11 mouse cellular contexts compared by ENCODE assay signal in genomic region chr5:134614802-134615201, GRCm38 (mm10). TPM values are rescaled to one million over a fixed set of nuclear protein-coding genes. Genes with fewer than 3 reads are reported as not detected.
DNase-seq lines count a peak whose midpoint lies in the region; ATAC-seq and TF ChIP-seq lines count a peak whose summit lies in the region.
"Had no signal": no experiment of that assay in that cellular context is flagged by ENCODE, and none has a peak within 500 bp of the region (broad histone marks: within the 10 kb centered on the region; RNA-seq: fewer than 3 reads in every experiment).

Gene Lat2 (minus strand): TSS chr5:134615025.

- WGBS in midbrain, embryonic 14.5 days = 93% methylated on average over 7 of the region's 7 CpGs
- WGBS in midbrain, postnatal 0 days = 88% methylated on average over 7 of the region's 7 CpGs

- no peak for DNase-seq in gastrocnemius, adult 2 months
- DNase-seq in gastrocnemius, adult 18-20 months (ENCODE audit: low spot score) = no peak
- DNase-seq in midbrain, embryonic 14.5 days = no peak
- no peak for DNase-seq in midbrain, postnatal 0 days (ENCODE audit: low spot score)
- DNase-seq in spleen, postnatal 14 days (ENCODE audit: low spot score in 2 of 2) = peak; percentile 15 to 22
- DNase-seq in kidney, postnatal 14 days = no peak
- no peak for DNase-seq in kidney, postnatal 4 days

- H3K4me3 ChIP-seq in gastrocnemius, adult 2 months = peak within 1 kb of the TSS; percentile 2; the same call in 1 of the 2 replicates
- H3K4me3 ChIP-seq in midbrain, embryonic 14.5 days (replicated peaks; ENCODE audit: low read depth, low read length) = no peak within 1 kb of the TSS
- H3K4me3 ChIP-seq in midbrain, postnatal 0 days (ENCODE audit: low read depth, low read length) = no peak within 1 kb of the TSS
- H3K4me3 ChIP-seq: limb, embryonic 13.5 days; midbrain, embryonic 10.5 days had no signal

- peaks cover 46% of the 10 kb centered on the region for H3K36me3 ChIP-seq in midbrain, embryonic 14.5 days (ENCODE audit: control insufficient read depth, insufficient read depth, low read length)
- H3K36me3 ChIP-seq in midbrain, postnatal 0 days (ENCODE audit: insufficient read depth, low read length) = peaks cover 27% of the 10 kb centered on the region

- TF ChIP-seq CTCF in gastrocnemius, adult 2 months (IDR thresholded peaks at IDR 0.05) = no peak
- TF ChIP-seq CTCF in midbrain, postnatal 0 days (IDR thresholded peaks at IDR 0.05) = no peak

- no peaks in the 10 kb centered on the region for H3K4me1 ChIP-seq in midbrain, embryonic 14.5 days (ENCODE audit: control insufficient read depth, insufficient read depth, low read length)
- H3K4me1 ChIP-seq in midbrain, postnatal 0 days (ENCODE audit: insufficient read depth, low read length) = no peaks in the 10 kb centered on the region
- H3K4me1 ChIP-seq: limb, embryonic 13.5 days had no signal

- ATAC-seq in midbrain, embryonic 14.5 days (ENCODE audit: low FRiP score, low TSS enrichment) = no peak
- no peak for ATAC-seq in midbrain, postnatal 0 days (ENCODE audit: low FRiP score)
- ATAC-seq in inflammation-experienced regulatory T-cells, adult 6 months = peak; percentile 51

- intact Hi-C loops in gastrocnemius, adult 2 months (cut with DNase I) = loop anchor here (5.0 to 10.0 kb wide), 2 partner anchors 123 to 240 kb away; no protein-coding TSS in a partner anchor

- 0 out of 2 replicates have a peak within 1 kb of the TSS, but pooled peaks have one; percentile 5 for H3K27ac ChIP-seq in gastrocnemius, adult 2 months
- 0 out of 2 replicates have a peak within 1 kb of the TSS, but pooled peaks have one; percentile 13 for H3K27ac ChIP-seq in midbrain, embryonic 14.5 days (replicated peaks; ENCODE audit: low read depth, low read length)
- H3K27ac ChIP-seq in midbrain, postnatal 0 days (ENCODE audit: low read depth, low read length) = no peak within 1 kb of the TSS
- H3K27ac ChIP-seq: kidney, postnatal 0 days; limb, embryonic 13.5 days; midbrain, embryonic 10.5 days had no signal

- H3K9me3 ChIP-seq in midbrain, embryonic 14.5 days (ENCODE audit: control insufficient read depth, low read length) = no peaks in the 10 kb centered on the region
- no peaks in the 10 kb centered on the region for H3K9me3 ChIP-seq in midbrain, postnatal 0 days (ENCODE audit: low read length)
- H3K9me3 ChIP-seq: limb, embryonic 13.5 days; midbrain, embryonic 10.5 days had no signal

- H3K4me2 ChIP-seq in midbrain, embryonic 14.5 days (ENCODE audit: low read length) = no peak within 1 kb of the TSS
- no peak within 1 kb of the TSS for H3K4me2 ChIP-seq in midbrain, postnatal 0 days (ENCODE audit: low read depth, low read length, poor library complexity, severe bottlenecking)
- H3K4me2 ChIP-seq: limb, embryonic 13.5 days had no signal

- no peak within 1 kb of the TSS for H3K9ac ChIP-seq in midbrain, embryonic 14.5 days (replicated peaks; ENCODE audit: low read length)
- no peak within 1 kb of the TSS for H3K9ac ChIP-seq in midbrain, postnatal 0 days (replicated peaks; ENCODE audit: low read length, poor library complexity, severe bottlenecking)
- H3K9ac ChIP-seq: limb, embryonic 13.5 days had no signal

- H3K27me3 ChIP-seq in midbrain, embryonic 14.5 days (ENCODE audit: control insufficient read depth, insufficient read depth, low read length) = no peaks in the 10 kb centered on the region
- H3K27me3 ChIP-seq in midbrain, postnatal 0 days (ENCODE audit: insufficient read depth, low read length) = no peaks in the 10 kb centered on the region
- H3K27me3 ChIP-seq: limb, embryonic 13.5 days had no signal

RNA-seq across cellular contexts. Expression of gene Lat2, which starts in this region (rescaled TPM):
- total RNA-seq in gastrocnemius, adult 2 months (2021) = 1 to 10 TPM in 1 of 2 experiments, under 1 TPM in 1; 0.87 to 1.2 TPM
- under 1 TPM; 0.57 to 0.83 TPM for total RNA-seq in gastrocnemius, adult 18-20 months (2021)
- 1.5 and 2.7 TPM in 2 replicates for polyA plus RNA-seq in midbrain, embryonic 14.5 days (2014; fragmentation: Nextera tagmentation; extraction: Ambion mirVana)
- total RNA-seq in midbrain, postnatal 0 days (2014; rRNA removed) = 0.44 and 2.8 TPM in 2 replicates
- polyA plus RNA-seq in midbrain, postnatal 0 days (2015; fragmentation: Nextera tagmentation; extraction: Ambion mirVana) = 1.6 and 2.2 TPM in 2 replicates
- polyA plus RNA-seq in inflammation-experienced regulatory T-cells, adult 6 months (2017; shearing (Covaris generic)) = 10 to 100 TPM in 2 of 3 experiments, 1 to 10 TPM in 1; 6.3 to 13.1 (median 12.2) TPM

Comparison
In these comparisons a context has a peak if more than half of its experiments do, and no peak if none do; other contexts are left out.
1. DNase-seq: peak in spleen, postnatal 14 days (2 of 2); none in gastrocnemius, adult 2 months (single experiment), gastrocnemius, adult 18-20 months (single experiment), midbrain, embryonic 14.5 days (single experiment), midbrain, postnatal 0 days (single experiment), kidney, postnatal 14 days (single experiment) and kidney, postnatal 4 days (0 of 2).